In the genomic region with DNA sequence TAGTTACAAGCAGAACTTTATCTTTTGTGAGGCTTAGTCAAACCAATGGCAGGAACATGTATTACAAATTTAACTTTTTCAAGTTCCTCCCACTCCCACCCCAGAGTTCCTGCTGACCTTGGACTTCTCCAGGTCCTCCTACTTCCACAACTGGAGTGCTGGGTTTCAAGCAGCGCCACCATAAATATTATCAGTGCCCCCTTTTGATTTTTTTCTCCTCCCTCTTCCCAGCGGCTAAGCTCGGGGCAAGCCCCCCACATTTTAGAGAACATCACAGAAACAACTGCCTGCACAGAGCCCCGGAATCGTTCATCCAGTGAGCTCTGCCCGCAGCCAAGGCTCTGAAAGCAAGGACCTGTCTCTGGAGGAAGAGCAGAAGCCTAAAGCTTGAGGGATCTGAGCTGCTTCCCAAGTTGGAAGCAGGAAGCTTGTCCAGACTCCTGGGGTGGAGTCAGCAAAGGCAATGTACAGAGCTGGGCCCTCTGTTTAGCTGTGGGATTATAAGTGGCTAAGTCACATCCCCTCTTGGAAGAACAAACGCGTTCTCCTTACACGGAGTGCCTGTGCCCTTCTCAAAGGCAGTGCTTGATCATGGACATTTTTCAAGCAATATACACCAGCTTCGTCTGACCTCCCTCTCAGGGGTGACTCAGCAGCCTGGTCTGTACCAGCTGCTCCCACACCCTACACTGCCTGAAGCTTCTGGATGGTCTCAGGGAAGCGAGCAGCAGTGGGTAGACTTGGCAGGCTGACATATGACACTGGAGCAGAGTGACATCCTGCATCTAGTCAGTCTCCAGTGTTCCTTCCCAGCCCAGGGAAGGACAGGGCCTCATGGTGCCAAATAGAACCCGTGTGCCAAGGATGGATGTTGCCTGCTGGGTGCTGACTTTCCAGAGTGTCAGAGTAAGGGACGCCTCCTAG, we compare ENCODE assay signal across 10 mouse cellular contexts. TPM values are rescaled to one million over a fixed set of nuclear protein-coding genes. Genes with fewer than 3 reads are reported as not detected.
A peak's percentile ranks its signal among the peaks of the same experiment; 100 is the strongest.
DNase-seq lines count a peak whose midpoint lies in the region; ATAC-seq lines count a peak whose summit lies in the region.
"Had no signal": no experiment of that assay in that cellular context is flagged by ENCODE, and none has a peak within 500 bp of the region (broad histone marks: within the 10 kb centered on the region; RNA-seq: fewer than 3 reads in every experiment).

No protein-coding gene starts in this region.

- H3K4me2 ChIP-seq in lung, embryonic 16.5 days (ENCODE audit: low read depth, low read length) = no peak overlapping the region
- H3K4me2 ChIP-seq in intestine, embryonic 14.5 days (ENCODE audit: low read length) = no peak overlapping the region
- no peak overlapping the region for H3K4me2 ChIP-seq in stomach, embryonic 15.5 days
- no peak overlapping the region for H3K4me2 ChIP-seq in midbrain, embryonic 16.5 days (ENCODE audit: low read length)
- H3K4me2 ChIP-seq: neural tube, embryonic 12.5 days had no signal

- H3K27me3 ChIP-seq in lung, embryonic 16.5 days (ENCODE audit: control insufficient read depth, insufficient read depth, low read depth, low read length) = no peaks in the 10 kb centered on the region
- H3K27me3 ChIP-seq in intestine, embryonic 14.5 days (replicated peaks; ENCODE audit: control insufficient read depth, insufficient read depth, low read length) = no peaks in the 10 kb centered on the region
- no peaks in the 10 kb centered on the region for H3K27me3 ChIP-seq in stomach, embryonic 15.5 days (replicated peaks)
- H3K27me3 ChIP-seq in midbrain, embryonic 16.5 days (ENCODE audit: control insufficient read depth, insufficient read depth, low read depth, low read length) = no peaks in the 10 kb centered on the region
- H3K27me3 ChIP-seq: neural tube, embryonic 12.5 days had no signal

- no peak overlapping the region for H3K27ac ChIP-seq in lung, embryonic 16.5 days (ENCODE audit: low read length)
- H3K27ac ChIP-seq in intestine, embryonic 14.5 days (ENCODE audit: low read depth) = peak overlapping the region; percentile 57
- peak overlapping the region; percentile 70 for H3K27ac ChIP-seq in stomach, embryonic 15.5 days
- H3K27ac ChIP-seq in midbrain, embryonic 16.5 days (ENCODE audit: low read length) = no peak overlapping the region
- H3K27ac ChIP-seq: neural tube, embryonic 12.5 days had no signal

- no peaks in the 10 kb centered on the region for H3K9me3 ChIP-seq in lung, embryonic 16.5 days (ENCODE audit: control insufficient read depth, low read length)
- H3K9me3 ChIP-seq in intestine, embryonic 14.5 days (ENCODE audit: control insufficient read depth, low read length) = no peaks in the 10 kb centered on the region
- no peaks in the 10 kb centered on the region for H3K9me3 ChIP-seq in stomach, embryonic 15.5 days
- H3K9me3 ChIP-seq in midbrain, embryonic 16.5 days (replicated peaks; ENCODE audit: control insufficient read depth, low read length, poor library complexity, severe bottlenecking) = no peaks in the 10 kb centered on the region
- H3K9me3 ChIP-seq: neural tube, embryonic 12.5 days had no signal

- H3K4me1 ChIP-seq in lung, embryonic 16.5 days (replicated peaks; ENCODE audit: control insufficient read depth, insufficient read depth, low read length) = no peaks in the 10 kb centered on the region
- peaks cover 25% of the 10 kb centered on the region for H3K4me1 ChIP-seq in intestine, embryonic 14.5 days (replicated peaks; ENCODE audit: control insufficient read depth, insufficient read depth, low read length)
- 0 out of 2 replicates have a peak, but pooled peaks cover 8% of the 10 kb centered on the region for H3K4me1 ChIP-seq in stomach, embryonic 15.5 days
- no peaks in the 10 kb centered on the region for H3K4me1 ChIP-seq in midbrain, embryonic 16.5 days (ENCODE audit: control insufficient read depth, insufficient read depth, low read length)
- H3K4me1 ChIP-seq: neural tube, embryonic 12.5 days had no signal

- peak; percentile 50; the same call in 1 of the 2 replicates for ATAC-seq in lung, embryonic 16.5 days (ENCODE audit: low read depth)
- ATAC-seq in intestine, embryonic 14.5 days (replicated peaks; ENCODE audit: low FRiP score, low TSS enrichment, low read depth) = no peak
- ATAC-seq in stomach, embryonic 15.5 days (ENCODE audit: insufficient read depth, low FRiP score, low read depth) = peak; percentile 45; the same call in 1 of the 2 replicates
- no peak for ATAC-seq in midbrain, embryonic 16.5 days

- no peak overlapping the region for H3K4me3 ChIP-seq in lung, embryonic 16.5 days (ENCODE audit: low read length)
- no peak overlapping the region for H3K4me3 ChIP-seq in intestine, embryonic 14.5 days (ENCODE audit: low read depth, low read length)
- H3K4me3 ChIP-seq in stomach, embryonic 15.5 days (replicated peaks) = no peak overlapping the region
- H3K4me3 ChIP-seq in midbrain, embryonic 16.5 days (ENCODE audit: low read depth, low read length) = no peak overlapping the region
- H3K4me3 ChIP-seq: neural tube, embryonic 12.5 days had no signal

- 53% methylated on average over 13 of the region's 13 CpGs for whole genome bisulfite sequencing in lung, embryonic 16.5 days
- 50% methylated on average over 13 of the region's 13 CpGs for WGBS in intestine, embryonic 14.5 days
- 46% methylated on average over 13 of the region's 13 CpGs for WGBS in stomach, embryonic 15.5 days
- 77% methylated on average over 13 of the region's 13 CpGs for WGBS in midbrain, embryonic 16.5 days

- DNase-seq in heart, adult 11 months = peak; percentile 92
- DNase-seq in heart, postnatal 4 days = no peak
- DNase-seq in lung, postnatal 14 days = no peak
- DNase-seq in intestine, embryonic 14.5 days (ENCODE audit: low spot score) = no peak
- DNase-seq in cerebellum, postnatal 14 days = no peak
- DNase-seq: kidney, postnatal 36 days had no signal

- H3K9ac ChIP-seq in lung, embryonic 16.5 days (ENCODE audit: low read length) = no peak overlapping the region
- no peak overlapping the region for H3K9ac ChIP-seq in intestine, embryonic 14.5 days (ENCODE audit: low read length)
- no peak overlapping the region for H3K9ac ChIP-seq in stomach, embryonic 15.5 days
- H3K9ac ChIP-seq in midbrain, embryonic 16.5 days (ENCODE audit: low read depth, low read length) = no peak overlapping the region
- H3K9ac ChIP-seq: neural tube, embryonic 12.5 days had no signal

- no peaks in the 10 kb centered on the region for H3K36me3 ChIP-seq in lung, embryonic 16.5 days (ENCODE audit: control insufficient read depth, insufficient read depth, low read length)
- no peaks in the 10 kb centered on the region for H3K36me3 ChIP-seq in intestine, embryonic 14.5 days (ENCODE audit: control insufficient read depth, insufficient read depth, low read length)
- no peaks in the 10 kb centered on the region for H3K36me3 ChIP-seq in stomach, embryonic 15.5 days
- H3K36me3 ChIP-seq in midbrain, embryonic 16.5 days (ENCODE audit: control insufficient read depth, insufficient read depth, low read length) = no peaks in the 10 kb centered on the region
- H3K36me3 ChIP-seq: neural tube, embryonic 12.5 days had no signal

RNA-seq across cellular contexts. Expression of gene Psap, which starts 8.0 kb away (rescaled TPM):
- 100 to 1,000 TPM; 554 to 566 TPM for total RNA-seq in heart, postnatal 4 days (2021)
- polyA plus RNA-seq in lung, embryonic 16.5 days (2015; fragmentation: Nextera tagmentation; extraction: Ambion mirVana) = 131 and 132 TPM in 2 replicates
- 104 and 124 TPM in 2 replicates for polyA plus RNA-seq in intestine, embryonic 14.5 days (2014; fragmentation: Nextera tagmentation; extraction: Ambion mirVana)
- 142 and 155 TPM in 2 replicates for polyA plus RNA-seq in stomach, embryonic 15.5 days (2015; fragmentation: Nextera tagmentation; extraction: Ambion mirVana)
- 204 and 235 TPM in 2 replicates for polyA plus RNA-seq in midbrain, embryonic 16.5 days (2015; fragmentation: Nextera tagmentation; extraction: Ambion mirVana)

RNA-seq across cellular contexts. Expression of gene Chst3, which starts 50.3 kb away (rescaled TPM):
- total RNA-seq in heart, postnatal 4 days (2021) = 1 to 10 TPM; 1.6 to 2.4 TPM
- 1.8 and 2.1 TPM in 2 replicates for polyA plus RNA-seq in lung, embryonic 16.5 days (2015; fragmentation: Nextera tagmentation; extraction: Ambion mirVana)
- 1.3 and 1.7 TPM in 2 replicates for polyA plus RNA-seq in intestine, embryonic 14.5 days (2014; fragmentation: Nextera tagmentation; extraction: Ambion mirVana)
- 2.2 and 2.3 TPM in 2 replicates for polyA plus RNA-seq in stomach, embryonic 15.5 days (2015; fragmentation: Nextera tagmentation; extraction: Ambion mirVana)
- polyA plus RNA-seq in midbrain, embryonic 16.5 days (2015; fragmentation: Nextera tagmentation; extraction: Ambion mirVana) = 0.97 and 1.0 TPM in 2 replicates

Comparison
In these comparisons a context has a peak if more than half of its experiments do, and no peak if none do; other contexts are left out.
1. ATAC-seq: peak in lung, embryonic 16.5 days (single experiment) and stomach, embryonic 15.5 days (single experiment); none in intestine, embryonic 14.5 days (single experiment) and midbrain, embryonic 16.5 days (single experiment).
2. H3K27ac ChIP-seq: peak in intestine, embryonic 14.5 days (single experiment) and stomach, embryonic 15.5 days (single experiment); none in lung, embryonic 16.5 days (single experiment) and midbrain, embryonic 16.5 days (single experiment).